Mouse (Mus musculus): ENCODE results near the gene Gpr68. TPM values are rescaled to one million over a fixed set of nuclear protein-coding genes. Genes with fewer than 3 reads are reported as not detected.

Gpr68 gene
- polyA plus RNA-seq, 1 experiment from 2014 or later = 0.10 TPM

- no peaks in the 10 kb centered on the region for H3K27me3 ChIP-seq (ENCODE audit: control insufficient read depth, insufficient read depth, low read length)
- no peak for DNase-seq (ENCODE audit: low spot score, missing footprints)
- 92% methylated on average over 9 of the region's 9 CpGs for WGBS
- no peak overlapping the region for H3K4me2 ChIP-seq
- no peaks in the 10 kb centered on the region for H3K4me1 ChIP-seq (ENCODE audit: control insufficient read depth, insufficient read depth, low read length)
- no peak overlapping the region for H3K9ac ChIP-seq (ENCODE audit: low read length)
- H3K4me3 ChIP-seq (ENCODE audit: low read depth, low read length) = no peak overlapping the region
- no peak overlapping the region for H3K27ac ChIP-seq (ENCODE audit: low read depth, low read length)
- no peak for ATAC-seq (ENCODE audit: low FRiP score)
- H3K36me3 ChIP-seq (ENCODE audit: control insufficient read depth, insufficient read depth, low read length) = peaks cover 17% of the 10 kb centered on the region
- no peaks in the 10 kb centered on the region for H3K9me3 ChIP-seq (ENCODE audit: control insufficient read depth, low read length)
Measured at GRCm38 (mm10) chr12:100928286-100928685, 20.3 kb upstream of the Gpr68 start.

- Histone ChIP-seq H3K9me3 (ENCODE audit: control insufficient read depth, low read length) (no peaks in the 10 kb centered on the region), H3K4me3 (ENCODE audit: low read depth, low read length) (no peak overlapping the region), H3K27ac (ENCODE audit: low read depth, low read length) (no peak overlapping the region), H3K27me3 (ENCODE audit: control insufficient read depth, insufficient read depth, low read length) (no peaks in the 10 kb centered on the region), H3K4me2 (no peak overlapping the region), H3K4me1 (ENCODE audit: control insufficient read depth, insufficient read depth, low read length) (no peaks in the 10 kb centered on the region), H3K9ac (ENCODE audit: low read length) (no peak overlapping the region), H3K36me3 (ENCODE audit: control insufficient read depth, insufficient read depth, low read length) (peaks cover 23% of the 10 kb centered on the region)
- WGBS = 79% methylated on average over 14 of the region's 14 CpGs
- DNase-seq (ENCODE audit: low spot score, missing footprints) (peak; percentile 98), ATAC-seq (ENCODE audit: low FRiP score) (peak; percentile 71)
Measured at GRCm38 (mm10) chr12:100925644-100926619, 17.9 kb upstream of the Gpr68 start.

- Histone ChIP-seq H3K9me3 (ENCODE audit: control insufficient read depth, low read length) (no peaks in the 10 kb centered on the region), H3K4me2 (no peak overlapping the region), H3K9ac (ENCODE audit: low read length) (no peak overlapping the region), H3K27ac (ENCODE audit: low read depth, low read length) (no peak overlapping the region), H3K27me3 (ENCODE audit: control insufficient read depth, insufficient read depth, low read length) (no peaks in the 10 kb centered on the region), H3K4me3 (ENCODE audit: low read depth, low read length) (no peak overlapping the region), H3K36me3 (ENCODE audit: control insufficient read depth, insufficient read depth, low read length) (peaks cover 22% of the 10 kb centered on the region), H3K4me1 (ENCODE audit: control insufficient read depth, insufficient read depth, low read length) (no peaks in the 10 kb centered on the region)
- no peak for DNase-seq (ENCODE audit: low spot score, missing footprints)
- WGBS = 93% methylated on average over 15 of the region's 15 CpGs
- ATAC-seq (ENCODE audit: low FRiP score) = no peak
Measured at GRCm38 (mm10) chr12:100924646-100925339, 16.8 kb upstream of the Gpr68 start.

- H3K4me2 ChIP-seq = no peak overlapping the region
- ATAC-seq (ENCODE audit: low FRiP score) (no peak), DNase-seq (ENCODE audit: low spot score, missing footprints) (no peak)
- no peak overlapping the region for H3K27ac ChIP-seq (ENCODE audit: low read depth, low read length)
- 86% methylated on average over 12 of the region's 12 CpGs for WGBS
- no peak overlapping the region for H3K4me3 ChIP-seq (ENCODE audit: low read depth, low read length)
- peaks cover 6% of the 10 kb centered on the region; the same call in 1 of the 2 replicates for H3K4me1 ChIP-seq (ENCODE audit: control insufficient read depth, insufficient read depth, low read length)
- no peaks in the 10 kb centered on the region for H3K9me3 ChIP-seq (ENCODE audit: control insufficient read depth, low read length)
- H3K9ac ChIP-seq (ENCODE audit: low read length) = no peak overlapping the region
- H3K36me3 ChIP-seq (ENCODE audit: control insufficient read depth, insufficient read depth, low read length) = peaks cover 14% of the 10 kb centered on the region
- peaks cover 4% of the 10 kb centered on the region for H3K27me3 ChIP-seq (ENCODE audit: control insufficient read depth, insufficient read depth, low read length)
Measured at GRCm38 (mm10) chr12:100910731-100911130, 2.7 kb upstream of the Gpr68 start.

- Histone ChIP-seq H3K9me3 (ENCODE audit: control insufficient read depth, low read length) (no peaks in the 10 kb centered on the region), H3K27ac (ENCODE audit: low read depth, low read length) (no peak overlapping the region), H3K4me2 (no peak overlapping the region), H3K4me3 (ENCODE audit: low read depth, low read length) (no peak overlapping the region), H3K27me3 (ENCODE audit: control insufficient read depth, insufficient read depth, low read length) (peaks cover 4% of the 10 kb centered on the region), H3K36me3 (ENCODE audit: control insufficient read depth, insufficient read depth, low read length) (peaks cover 12% of the 10 kb centered on the region), H3K9ac (ENCODE audit: low read length) (no peak overlapping the region), H3K4me1 (ENCODE audit: control insufficient read depth, insufficient read depth, low read length) (peaks cover 6% of the 10 kb centered on the region; the same call in 1 of the 2 replicates)
- DNase-seq (ENCODE audit: low spot score, missing footprints) = no peak
- WGBS = 77% methylated on average over 6 of the region's 6 CpGs
- no peak for ATAC-seq (ENCODE audit: low FRiP score)
Measured at GRCm38 (mm10) chr12:100909765-100910164, 1.8 kb upstream of the Gpr68 start.

- Histone ChIP-seq H3K4me2 (peak overlapping the region; percentile 83), H3K4me1 (ENCODE audit: control insufficient read depth, insufficient read depth, low read length) (peaks cover 6% of the 10 kb centered on the region; the same call in 1 of the 2 replicates), H3K4me3 (ENCODE audit: low read depth, low read length) (peak overlapping the region; percentile 41), H3K27ac (ENCODE audit: low read depth, low read length) (no peak overlapping the region), H3K27me3 (ENCODE audit: control insufficient read depth, insufficient read depth, low read length) (peaks cover 4% of the 10 kb centered on the region), H3K9ac (ENCODE audit: low read length) (peak overlapping the region; percentile 70), H3K36me3 (ENCODE audit: control insufficient read depth, insufficient read depth, low read length) (peaks cover 8% of the 10 kb centered on the region), H3K9me3 (ENCODE audit: control insufficient read depth, low read length) (no peaks in the 10 kb centered on the region)
- DNase-seq (ENCODE audit: low spot score, missing footprints) (no peak), ATAC-seq (ENCODE audit: low FRiP score) (peak; percentile 57)
- WGBS = 13% methylated on average over 10 of the region's 10 CpGs
Measured at GRCm38 (mm10) chr12:100908298-100909034, 468 bp upstream of the Gpr68 start.

- Histone ChIP-seq H3K9me3 (ENCODE audit: control insufficient read depth, low read length) (no peaks in the 10 kb centered on the region), H3K9ac (ENCODE audit: low read length) (no peak overlapping the region), H3K27ac (ENCODE audit: low read depth, low read length) (no peak overlapping the region), H3K4me3 (ENCODE audit: low read depth, low read length) (no peak overlapping the region), H3K4me1 (ENCODE audit: control insufficient read depth, insufficient read depth, low read length) (peaks cover 6% of the 10 kb centered on the region; the same call in 1 of the 2 replicates), H3K36me3 (ENCODE audit: control insufficient read depth, insufficient read depth, low read length) (no peaks in the 10 kb centered on the region; the same call in 1 of the 2 replicates), H3K27me3 (ENCODE audit: control insufficient read depth, insufficient read depth, low read length) (peaks cover 4% of the 10 kb centered on the region), H3K4me2 (no peak overlapping the region)
- ATAC-seq (ENCODE audit: low FRiP score) = no peak
- WGBS = 77% methylated on average over 5 of the region's 5 CpGs
- no peak for DNase-seq (ENCODE audit: low spot score, missing footprints)
Measured at GRCm38 (mm10) chr12:100906861-100907260, 1.1 kb downstream of the Gpr68 start.

- Histone ChIP-seq H3K9me3 (ENCODE audit: control insufficient read depth, low read length) (no peaks in the 10 kb centered on the region), H3K4me3 (ENCODE audit: low read depth, low read length) (no peak overlapping the region), H3K36me3 (ENCODE audit: control insufficient read depth, insufficient read depth, low read length) (no peaks in the 10 kb centered on the region), H3K4me2 (no peak overlapping the region), H3K27ac (ENCODE audit: low read depth, low read length) (no peak overlapping the region), H3K4me1 (ENCODE audit: control insufficient read depth, insufficient read depth, low read length) (peaks cover 13% of the 10 kb centered on the region), H3K9ac (ENCODE audit: low read length) (no peak overlapping the region), H3K27me3 (ENCODE audit: control insufficient read depth, insufficient read depth, low read length) (peaks cover 20% of the 10 kb centered on the region)
- 84% methylated on average over 9 of the region's 9 CpGs for WGBS
- ATAC-seq (ENCODE audit: low FRiP score) (no peak), DNase-seq (ENCODE audit: low spot score, missing footprints) (no peak)
Measured at GRCm38 (mm10) chr12:100903761-100904160, 4.2 kb downstream of the Gpr68 start.
